Mouse (Mus musculus): ENCODE results near the gene Aamp.

Aamp gene

DNA sequence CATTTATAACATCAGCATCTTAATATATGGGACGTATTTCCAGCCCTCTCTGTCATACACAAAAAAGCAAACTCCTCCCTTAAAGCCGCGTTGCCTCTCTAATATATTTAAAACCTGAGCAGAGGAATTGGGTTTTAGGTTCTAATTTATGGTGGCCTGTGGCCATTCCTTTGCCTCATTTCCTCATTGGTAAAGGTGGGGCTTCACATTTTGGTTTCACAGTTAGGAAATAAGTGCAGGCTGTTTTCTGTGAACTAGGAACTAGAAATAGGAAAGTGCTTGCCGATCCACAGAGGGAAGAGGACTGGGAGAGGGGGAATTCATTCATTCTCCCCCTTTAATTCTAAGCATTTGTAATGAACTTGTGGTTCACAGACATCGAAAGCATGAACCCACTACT, 46.9 kb downstream of the Aamp start:
- no peak for DNase-seq (ENCODE audit: low read depth, low spot score)

GRCm38 (mm10) chr1:74236590-74237317, 47.8 kb downstream of the Aamp start:
- no peak for DNase-seq (ENCODE audit: low read depth, low spot score)

DNA sequence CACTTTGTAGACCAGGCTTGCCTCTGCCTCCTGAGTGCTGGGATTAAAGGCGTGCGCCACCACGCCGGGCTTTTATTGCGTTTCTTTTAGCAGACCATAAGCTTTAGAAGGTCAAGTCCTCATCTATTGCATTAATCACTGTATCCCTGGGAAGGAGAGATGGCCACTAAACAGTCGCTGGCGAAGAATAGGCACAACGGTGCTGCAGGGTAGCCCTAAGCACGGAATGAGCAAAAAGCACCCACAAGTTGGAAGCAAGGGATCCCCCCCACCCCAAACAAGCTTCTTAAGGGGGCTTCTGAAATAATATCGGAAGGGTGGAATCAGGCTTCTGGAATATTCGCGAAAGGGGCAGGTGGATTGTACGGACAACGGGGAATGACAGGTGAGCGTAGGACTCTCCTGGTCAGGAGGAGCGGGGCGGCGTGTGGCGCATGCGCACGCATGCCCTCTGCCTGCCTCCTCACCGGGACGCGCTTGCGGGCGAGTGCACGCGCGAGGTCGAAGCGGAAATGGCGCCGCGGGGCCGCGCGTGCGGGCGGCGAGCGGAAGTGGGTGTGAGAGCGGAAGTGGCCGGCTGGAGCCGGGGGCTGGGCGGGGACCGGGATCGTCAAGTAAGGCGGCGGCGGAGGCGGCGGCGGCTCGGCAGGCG, 48.5 kb downstream of the Aamp start, which contains the start of gene Arpc2:
Gene Arpc2 (plus strand): TSS at position 147 of the 652 bp plus-strand sequence.
- peak; percentile 89 for DNase-seq (ENCODE audit: low read depth, low spot score)

GRCm38 (mm10) chr1:74230992-74231391, 53.5 kb downstream of the Aamp start:
- DNase-seq (ENCODE audit: low read depth, low spot score): no peak

- no peak for DNase-seq (ENCODE audit: low read depth, low spot score)
Measured at GRCm38 (mm10) chr1:74229942-74230341, 54.6 kb downstream of the Aamp start.

Measured in WW6 (cell line).